Mouse (Mus musculus): Measurements from ENCODE around the gene F830045P16Rik. TPM values are rescaled to one million over a fixed set of nuclear protein-coding genes. Genes with fewer than 3 reads are reported as not detected.

F830045P16Rik gene
- total RNA-seq (2014; rRNA removed), result 0.16 TPM in 1 of 2 replicates, not detected in the other
- polyA plus RNA-seq (2015; fragmentation: Nextera tagmentation; extraction: Ambion mirVana), result not detected in 2 replicates

GRCm38 (mm10) chr2:129536377-129536776, at the start of gene F830045P16Rik:
Gene F830045P16Rik (minus strand): TSS chr2:129536602.
- no peak within 1 kb of the TSS for H3K27ac ChIP-seq (ENCODE audit: low read depth, low read length)
- 51% methylated on average over 2 of the region's 2 CpGs for WGBS

GRCm38 (mm10) chr2:129585904-129586514, 49.6 kb upstream of the F830045P16Rik start:
- Histone ChIP-seq H3K27ac (ENCODE audit: low read depth, low read length) (no peak overlapping the region), H3K9ac (replicated peaks; ENCODE audit: low read length, poor library complexity, severe bottlenecking) (no peak overlapping the region), H3K4me3 (ENCODE audit: low read depth, low read length) (no peak overlapping the region), H3K4me2 (ENCODE audit: low read depth, low read length, poor library complexity, severe bottlenecking) (no peak overlapping the region), H3K27me3 (ENCODE audit: insufficient read depth, low read length) (no peaks in the 10 kb centered on the region), H3K9me3 (ENCODE audit: low read length) (no peaks in the 10 kb centered on the region), H3K36me3 (ENCODE audit: insufficient read depth, low read length) (no peaks in the 10 kb centered on the region; the same call in 1 of the 2 replicates), H3K4me1 (ENCODE audit: insufficient read depth, low read length) (no peaks in the 10 kb centered on the region)
- WGBS, result 84% methylated on average over 11 of the region's 11 CpGs
- no peak for ATAC-seq (ENCODE audit: low FRiP score)
- DNase-seq (ENCODE audit: low spot score), result no peak
- no peak for TF ChIP-seq CTCF (IDR thresholded peaks at IDR 0.05)

More at GRCm38 (mm10) chr2:129536377-129536776, at the start of gene F830045P16Rik:
- Histone ChIP-seq H3K36me3 (ENCODE audit: insufficient read depth, low read length) (no peaks in the 10 kb centered on the region), H3K4me1 (ENCODE audit: insufficient read depth, low read length) (peaks cover 9% of the 10 kb centered on the region), H3K4me3 (ENCODE audit: low read depth, low read length) (no peak within 1 kb of the TSS), H3K27me3 (ENCODE audit: insufficient read depth, low read length) (no peaks in the 10 kb centered on the region), H3K9me3 (ENCODE audit: low read length) (no peaks in the 10 kb centered on the region), H3K9ac (replicated peaks; ENCODE audit: low read length, poor library complexity, severe bottlenecking) (no peak within 1 kb of the TSS), H3K4me2 (ENCODE audit: low read depth, low read length, poor library complexity, severe bottlenecking) (no peak within 1 kb of the TSS)
- no peak for ATAC-seq (ENCODE audit: low FRiP score)
- DNase-seq (ENCODE audit: low spot score), result no peak
- TF ChIP-seq CTCF (IDR thresholded peaks at IDR 0.05), result no peak

- DNase-seq (ENCODE audit: low spot score) (no peak), ATAC-seq (ENCODE audit: low FRiP score) (no peak)
- Histone ChIP-seq H3K4me1 (ENCODE audit: insufficient read depth, low read length) (no peaks in the 10 kb centered on the region), H3K4me2 (ENCODE audit: low read depth, low read length, poor library complexity, severe bottlenecking) (no peak overlapping the region), H3K9ac (replicated peaks; ENCODE audit: low read length, poor library complexity, severe bottlenecking) (no peak overlapping the region), H3K9me3 (ENCODE audit: low read length) (no peaks in the 10 kb centered on the region), H3K4me3 (ENCODE audit: low read depth, low read length) (no peak overlapping the region), H3K36me3 (ENCODE audit: insufficient read depth, low read length) (no peaks in the 10 kb centered on the region; the same call in 1 of the 2 replicates), H3K27ac (ENCODE audit: low read depth, low read length) (no peak overlapping the region), H3K27me3 (ENCODE audit: insufficient read depth, low read length) (no peaks in the 10 kb centered on the region)
- WGBS, result 15% methylated on average over 1 of the region's 1 CpGs
- TF ChIP-seq CTCF (IDR thresholded peaks at IDR 0.05), result no peak
Measured at GRCm38 (mm10) chr2:129584905-129585304, 48.5 kb upstream of the F830045P16Rik start.

GRCm38 (mm10) chr2:129582261-129582660, 45.9 kb upstream of the F830045P16Rik start:
- 91% methylated on average over 4 of the region's 4 CpGs for WGBS

GRCm38 (mm10) chr2:129581826-129582225, 45.4 kb upstream of the F830045P16Rik start:
- no peak overlapping the region for H3K4me3 ChIP-seq (ENCODE audit: low read depth, low read length)
- no peaks in the 10 kb centered on the region for H3K9me3 ChIP-seq (ENCODE audit: low read length)
- no peaks in the 10 kb centered on the region for H3K27me3 ChIP-seq (ENCODE audit: insufficient read depth, low read length)
- 58% methylated on average over 3 of the region's 3 CpGs for WGBS
- no peak overlapping the region for H3K9ac ChIP-seq (replicated peaks; ENCODE audit: low read length, poor library complexity, severe bottlenecking)
- DNase-seq (ENCODE audit: low spot score) (no peak), ATAC-seq (ENCODE audit: low FRiP score) (no peak)
- H3K4me2 ChIP-seq (ENCODE audit: low read depth, low read length, poor library complexity, severe bottlenecking), result no peak overlapping the region
- H3K4me1 ChIP-seq (ENCODE audit: insufficient read depth, low read length), result no peaks in the 10 kb centered on the region
- H3K27ac ChIP-seq (ENCODE audit: low read depth, low read length), result no peak overlapping the region
- no peak for TF ChIP-seq CTCF (IDR thresholded peaks at IDR 0.05)
- H3K36me3 ChIP-seq (ENCODE audit: insufficient read depth, low read length), result no peaks in the 10 kb centered on the region; the same call in 1 of the 2 replicates

More at GRCm38 (mm10) chr2:129582261-129582660, 45.9 kb upstream of the F830045P16Rik start:
- Histone ChIP-seq H3K36me3 (ENCODE audit: insufficient read depth, low read length) (no peaks in the 10 kb centered on the region; the same call in 1 of the 2 replicates), H3K4me1 (ENCODE audit: insufficient read depth, low read length) (no peaks in the 10 kb centered on the region), H3K27me3 (ENCODE audit: insufficient read depth, low read length) (no peaks in the 10 kb centered on the region), H3K4me3 (ENCODE audit: low read depth, low read length) (no peak overlapping the region), H3K27ac (ENCODE audit: low read depth, low read length) (no peak overlapping the region), H3K9ac (replicated peaks; ENCODE audit: low read length, poor library complexity, severe bottlenecking) (no peak overlapping the region), H3K4me2 (ENCODE audit: low read depth, low read length, poor library complexity, severe bottlenecking) (no peak overlapping the region), H3K9me3 (ENCODE audit: low read length) (no peaks in the 10 kb centered on the region)
- DNase-seq (ENCODE audit: low spot score) (no peak), ATAC-seq (ENCODE audit: low FRiP score) (no peak)
- no peak for TF ChIP-seq CTCF (IDR thresholded peaks at IDR 0.05)

GRCm38 (mm10) chr2:129580656-129581055, 44.3 kb upstream of the F830045P16Rik start:
- Histone ChIP-seq H3K4me2 (ENCODE audit: low read depth, low read length, poor library complexity, severe bottlenecking) (no peak overlapping the region), H3K36me3 (ENCODE audit: insufficient read depth, low read length) (no peaks in the 10 kb centered on the region; the same call in 1 of the 2 replicates), H3K4me1 (ENCODE audit: insufficient read depth, low read length) (0 out of 2 replicates have a peak, but pooled peaks cover under 1% of the 10 kb centered on the region), H3K9ac (replicated peaks; ENCODE audit: low read length, poor library complexity, severe bottlenecking) (no peak overlapping the region), H3K27me3 (ENCODE audit: insufficient read depth, low read length) (no peaks in the 10 kb centered on the region), H3K4me3 (ENCODE audit: low read depth, low read length) (no peak overlapping the region), H3K27ac (ENCODE audit: low read depth, low read length) (no peak overlapping the region), H3K9me3 (ENCODE audit: low read length) (no peaks in the 10 kb centered on the region)
- ATAC-seq (ENCODE audit: low FRiP score), result no peak
- WGBS, result 84% methylated on average over 4 of the region's 4 CpGs
- TF ChIP-seq CTCF (IDR thresholded peaks at IDR 0.05), result no peak
- no peak for DNase-seq (ENCODE audit: low spot score)

All from midbrain, postnatal 0 days (tissue).